Mouse (Mus musculus): Measurements from ENCODE around the gene Cmss1. TPM values are rescaled to one million over a fixed set of nuclear protein-coding genes. Genes with fewer than 3 reads are reported as not detected.

Cmss1 gene
- total RNA-seq, 2 experiments from 2014 or later = 17.1 to 19.3 TPM

- no peak for DNase-seq
Observed at GRCm38 (mm10) chr16:57514371-57514770, 92.3 kb downstream of the Cmss1 start.

- DNase-seq = no peak
Observed at GRCm38 (mm10) chr16:57513562-57513961, 93.1 kb downstream of the Cmss1 start.

- DNase-seq = no peak
Observed at GRCm38 (mm10) chr16:57509099-57509498, 97.6 kb downstream of the Cmss1 start.

GRCm38 (mm10) chr16:57508351-57508750, 98.3 kb downstream of the Cmss1 start:
- DNase-seq = no peak

- no peak for DNase-seq
Observed at GRCm38 (mm10) chr16:57506133-57506532, 100.5 kb downstream of the Cmss1 start.

- DNase-seq = no peak
Observed at GRCm38 (mm10) chr16:57504728-57505127, 101.9 kb downstream of the Cmss1 start.

GRCm38 (mm10) chr16:57502761-57503160, 103.9 kb downstream of the Cmss1 start:
- DNase-seq = no peak

- no peak for DNase-seq
Observed at GRCm38 (mm10) chr16:57502230-57502629, 104.4 kb downstream of the Cmss1 start.

- no peak for DNase-seq
Observed at GRCm38 (mm10) chr16:57500851-57501250, 105.8 kb downstream of the Cmss1 start.

GRCm38 (mm10) chr16:57496437-57497173, 110.1 kb downstream of the Cmss1 start:
- no peak for DNase-seq

GRCm38 (mm10) chr16:57495476-57496203, 111.0 kb downstream of the Cmss1 start:
- no peak for DNase-seq

GRCm38 (mm10) chr16:57491853-57492252, 114.8 kb downstream of the Cmss1 start:
- no peak for DNase-seq

- DNase-seq = no peak
Observed at GRCm38 (mm10) chr16:57490691-57491090, 116.0 kb downstream of the Cmss1 start.

- no peak for DNase-seq
Observed at GRCm38 (mm10) chr16:57488661-57489060, 118.0 kb downstream of the Cmss1 start.

GRCm38 (mm10) chr16:57486266-57486665, 120.4 kb downstream of the Cmss1 start:
- DNase-seq = no peak

GRCm38 (mm10) chr16:57485265-57485664, 121.4 kb downstream of the Cmss1 start:
- no peak for DNase-seq

GRCm38 (mm10) chr16:57484043-57484795, 122.4 kb downstream of the Cmss1 start:
- DNase-seq = no peak

GRCm38 (mm10) chr16:57483503-57483902, 123.2 kb downstream of the Cmss1 start:
- DNase-seq = no peak

GRCm38 (mm10) chr16:57482911-57483310, 123.8 kb downstream of the Cmss1 start:
- DNase-seq = no peak

GRCm38 (mm10) chr16:57482264-57482663, 124.4 kb downstream of the Cmss1 start:
- DNase-seq = no peak

- no peak for DNase-seq
Observed at GRCm38 (mm10) chr16:57479776-57480175, 126.9 kb downstream of the Cmss1 start.

- DNase-seq = no peak
Observed at GRCm38 (mm10) chr16:57478451-57478850, 128.2 kb downstream of the Cmss1 start.
